Mouse (Mus musculus): Measurements from ENCODE around the gene Vmn1r64. TPM values are rescaled to one million over a fixed set of nuclear protein-coding genes. Genes with fewer than 3 reads are reported as not detected.
"Not testable (repeated sequence)": the region's sequence is repeated elsewhere in the genome, so short reads cannot be mapped to it uniquely, and the experiment has no call there.

The Vmn1r64 gene
- not detected for total RNA-seq (2022)

DNA sequence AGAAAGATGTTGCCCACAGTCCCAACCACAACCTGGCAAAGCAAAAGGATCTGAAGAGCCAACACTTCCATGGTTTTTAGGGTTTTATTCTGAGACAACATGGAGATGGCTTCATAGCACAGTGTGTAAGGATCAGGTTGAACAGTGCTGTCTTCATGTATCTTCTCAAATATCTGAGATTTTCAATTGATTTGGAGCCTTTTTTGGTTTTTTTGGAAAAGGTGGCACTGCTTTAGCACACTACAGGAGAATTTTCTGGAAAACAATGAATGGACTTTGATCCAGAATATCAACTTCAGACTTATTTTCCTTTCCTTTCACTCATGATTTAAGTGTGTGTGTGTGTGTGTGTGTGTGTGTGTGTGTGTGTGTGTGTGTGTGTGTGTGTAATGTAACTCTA is at the start of gene Vmn1r64:
TSS of gene Vmn1r64 (minus strand) at position 101 of the 400 bp plus-strand sequence.
- no peak for DNase-seq

GRCm38 (mm10) chr7:5899238-5899637 is 14.9 kb upstream of the Vmn1r64 start:
- no peak for DNase-seq

GRCm38 (mm10) chr7:5897245-5897644 is 12.9 kb upstream of the Vmn1r64 start:
- DNase-seq, result not testable (repeated sequence)

Other genes with a start within 250 kb of the Vmn1r64 start
- gene Vmn1r62, start 210.9 kb downstream of the Vmn1r64 start, total RNA-seq (2022), result not detected
- gene Vmn1r63, start 79.1 kb downstream of the Vmn1r64 start, total RNA-seq (2022), result not detected
- gene Vmn1r65, start 126.5 kb upstream of the Vmn1r64 start, total RNA-seq (2022), result not detected
- not detected for gene Nlrp4c, start 160.6 kb upstream of the Vmn1r64 start, total RNA-seq (2022)

All from adrenal gland, adult 8-10 months (tissue).